Mouse (Mus musculus): Measurements from ENCODE around the gene Btbd9. TPM values are rescaled to one million over a fixed set of nuclear protein-coding genes. Genes with fewer than 3 reads are reported as not detected.

Btbd9 gene
- polyA plus RNA-seq, 1 experiment: 21.6 TPM

GRCm38 (mm10) chr17:30438786-30439185 lies 137.5 kb downstream of the Btbd9 start:
- H3K9me3 ChIP-seq (replicated peaks; ENCODE audit: control insufficient read depth, insufficient read depth, low read length, poor library complexity, severe bottlenecking): no peaks in the 10 kb centered on the region
- H3K4me3 ChIP-seq (ENCODE audit: low read depth, low read length): no peak overlapping the region
- H3K4me1 ChIP-seq (ENCODE audit: control insufficient read depth, insufficient read depth, low read length): no peaks in the 10 kb centered on the region
- no peak overlapping the region for H3K9ac ChIP-seq (ENCODE audit: low read depth, poor library complexity, severe bottlenecking)
- H3K27ac ChIP-seq (ENCODE audit: insufficient read depth, low read length): no peak overlapping the region
- TF ChIP-seq POLR2A (IDR thresholded peaks at IDR 0.05; ENCODE audit: insufficient read depth, low read length) (no peak), CTCF (IDR thresholded peaks at IDR 0.05; ENCODE audit: low read depth, low read length) (no peak), EP300 (IDR thresholded peaks at IDR 0.05; ENCODE audit: insufficient read depth, low read depth, low read length) (no peak)
- no peaks in the 10 kb centered on the region for H3K27me3 ChIP-seq (ENCODE audit: control insufficient read depth, insufficient read depth, low read length, poor library complexity, severe bottlenecking)
- H3K36me3 ChIP-seq (ENCODE audit: control insufficient read depth, insufficient read depth, low read length, poor library complexity, severe bottlenecking): no peaks in the 10 kb centered on the region

GRCm38 (mm10) chr17:30436021-30436461 lies 140.2 kb downstream of the Btbd9 start:
- Histone ChIP-seq H3K36me3 (ENCODE audit: control insufficient read depth, insufficient read depth, low read length, poor library complexity, severe bottlenecking) (no peaks in the 10 kb centered on the region), H3K4me3 (ENCODE audit: low read depth, low read length) (no peak overlapping the region), H3K9me3 (replicated peaks; ENCODE audit: control insufficient read depth, insufficient read depth, low read length, poor library complexity, severe bottlenecking) (no peaks in the 10 kb centered on the region), H3K27me3 (ENCODE audit: control insufficient read depth, insufficient read depth, low read length, poor library complexity, severe bottlenecking) (no peaks in the 10 kb centered on the region), H3K4me1 (ENCODE audit: control insufficient read depth, insufficient read depth, low read length) (no peaks in the 10 kb centered on the region), H3K27ac (ENCODE audit: insufficient read depth, low read length) (no peak overlapping the region), H3K9ac (ENCODE audit: low read depth, poor library complexity, severe bottlenecking) (no peak overlapping the region)
- TF ChIP-seq EP300 (IDR thresholded peaks at IDR 0.05; ENCODE audit: insufficient read depth, low read depth, low read length) (no peak), CTCF (IDR thresholded peaks at IDR 0.05; ENCODE audit: low read depth, low read length) (no peak), POLR2A (IDR thresholded peaks at IDR 0.05; ENCODE audit: insufficient read depth, low read length) (no peak)

GRCm38 (mm10) chr17:30435478-30435877 lies 140.8 kb downstream of the Btbd9 start:
- H3K27me3 ChIP-seq (ENCODE audit: control insufficient read depth, insufficient read depth, low read length, poor library complexity, severe bottlenecking): no peaks in the 10 kb centered on the region
- H3K27ac ChIP-seq (ENCODE audit: insufficient read depth, low read length): no peak overlapping the region
- H3K36me3 ChIP-seq (ENCODE audit: control insufficient read depth, insufficient read depth, low read length, poor library complexity, severe bottlenecking): no peaks in the 10 kb centered on the region
- H3K9ac ChIP-seq (ENCODE audit: low read depth, poor library complexity, severe bottlenecking): no peak overlapping the region
- no peak overlapping the region for H3K4me3 ChIP-seq (ENCODE audit: low read depth, low read length)
- H3K4me1 ChIP-seq (ENCODE audit: control insufficient read depth, insufficient read depth, low read length): no peaks in the 10 kb centered on the region
- H3K9me3 ChIP-seq (replicated peaks; ENCODE audit: control insufficient read depth, insufficient read depth, low read length, poor library complexity, severe bottlenecking): no peaks in the 10 kb centered on the region
- TF ChIP-seq CTCF (IDR thresholded peaks at IDR 0.05; ENCODE audit: low read depth, low read length) (no peak), POLR2A (IDR thresholded peaks at IDR 0.05; ENCODE audit: insufficient read depth, low read length) (no peak)

GRCm38 (mm10) chr17:30432094-30432493 lies 144.2 kb downstream of the Btbd9 start:
- no peak overlapping the region for H3K27ac ChIP-seq (ENCODE audit: insufficient read depth, low read length)
- no peak overlapping the region for H3K9ac ChIP-seq (ENCODE audit: low read depth, poor library complexity, severe bottlenecking)
- TF ChIP-seq POLR2A (IDR thresholded peaks at IDR 0.05; ENCODE audit: insufficient read depth, low read length) (no peak), CTCF (IDR thresholded peaks at IDR 0.05; ENCODE audit: low read depth, low read length) (no peak), EP300 (IDR thresholded peaks at IDR 0.05; ENCODE audit: insufficient read depth, low read depth, low read length) (no peak)
- no peak overlapping the region for H3K4me3 ChIP-seq (ENCODE audit: low read depth, low read length)
- H3K27me3 ChIP-seq (ENCODE audit: control insufficient read depth, insufficient read depth, low read length, poor library complexity, severe bottlenecking): no peaks in the 10 kb centered on the region
- no peaks in the 10 kb centered on the region for H3K9me3 ChIP-seq (replicated peaks; ENCODE audit: control insufficient read depth, insufficient read depth, low read length, poor library complexity, severe bottlenecking)
- H3K4me1 ChIP-seq (ENCODE audit: control insufficient read depth, insufficient read depth, low read length): no peaks in the 10 kb centered on the region
- H3K36me3 ChIP-seq (ENCODE audit: control insufficient read depth, insufficient read depth, low read length, poor library complexity, severe bottlenecking): no peaks in the 10 kb centered on the region

GRCm38 (mm10) chr17:30430961-30431640 lies 145.2 kb downstream of the Btbd9 start:
- H3K4me3 ChIP-seq (ENCODE audit: low read depth, low read length): no peak overlapping the region
- no peaks in the 10 kb centered on the region for H3K36me3 ChIP-seq (ENCODE audit: control insufficient read depth, insufficient read depth, low read length, poor library complexity, severe bottlenecking)
- no peaks in the 10 kb centered on the region for H3K4me1 ChIP-seq (ENCODE audit: control insufficient read depth, insufficient read depth, low read length)
- no peak for TF ChIP-seq POLR2A (IDR thresholded peaks at IDR 0.05; ENCODE audit: insufficient read depth, low read length)
- TF ChIP-seq CTCF (IDR thresholded peaks at IDR 0.05; ENCODE audit: low read depth, low read length): no peak
- TF ChIP-seq EP300 (IDR thresholded peaks at IDR 0.05; ENCODE audit: insufficient read depth, low read depth, low read length): no peak
- no peaks in the 10 kb centered on the region for H3K9me3 ChIP-seq (replicated peaks; ENCODE audit: control insufficient read depth, insufficient read depth, low read length, poor library complexity, severe bottlenecking)
- H3K9ac ChIP-seq (ENCODE audit: low read depth, poor library complexity, severe bottlenecking): no peak overlapping the region
- H3K27me3 ChIP-seq (ENCODE audit: control insufficient read depth, insufficient read depth, low read length, poor library complexity, severe bottlenecking): no peaks in the 10 kb centered on the region
- no peak overlapping the region for H3K27ac ChIP-seq (ENCODE audit: insufficient read depth, low read length)

GRCm38 (mm10) chr17:30428661-30429060 lies 147.6 kb downstream of the Btbd9 start:
- TF ChIP-seq POLR2A (IDR thresholded peaks at IDR 0.05; ENCODE audit: insufficient read depth, low read length) (no peak), EP300 (IDR thresholded peaks at IDR 0.05; ENCODE audit: insufficient read depth, low read depth, low read length) (no peak), CTCF (IDR thresholded peaks at IDR 0.05; ENCODE audit: low read depth, low read length) (no peak)
- Histone ChIP-seq H3K4me1 (ENCODE audit: control insufficient read depth, insufficient read depth, low read length) (no peaks in the 10 kb centered on the region), H3K9me3 (replicated peaks; ENCODE audit: control insufficient read depth, insufficient read depth, low read length, poor library complexity, severe bottlenecking) (no peaks in the 10 kb centered on the region), H3K4me3 (ENCODE audit: low read depth, low read length) (no peak overlapping the region), H3K36me3 (ENCODE audit: control insufficient read depth, insufficient read depth, low read length, poor library complexity, severe bottlenecking) (no peaks in the 10 kb centered on the region), H3K9ac (ENCODE audit: low read depth, poor library complexity, severe bottlenecking) (no peak overlapping the region), H3K27ac (ENCODE audit: insufficient read depth, low read length) (no peak overlapping the region), H3K27me3 (ENCODE audit: control insufficient read depth, insufficient read depth, low read length, poor library complexity, severe bottlenecking) (no peaks in the 10 kb centered on the region)
